In the genomic region with DNA sequence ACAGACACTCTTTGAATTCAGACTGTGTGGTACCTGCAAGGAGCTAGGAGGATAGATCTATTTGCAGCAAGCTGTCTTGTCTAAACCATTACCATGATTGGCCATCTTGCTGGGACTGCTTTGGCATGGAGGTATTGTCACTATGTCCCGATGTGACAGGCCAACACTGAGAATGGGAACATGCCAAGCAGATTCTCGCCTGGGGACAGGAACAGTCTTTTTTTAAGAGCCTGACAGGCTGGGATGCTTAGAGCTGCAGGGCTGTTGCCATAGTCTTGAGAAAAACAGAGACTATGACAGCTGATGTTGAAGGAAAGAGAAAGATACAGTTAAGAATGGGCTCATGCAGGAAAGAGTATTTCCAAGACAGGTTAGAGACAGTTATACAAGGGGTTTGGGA, we compare ENCODE assay signal across 24 mouse cellular contexts.
DNase-seq lines count a peak whose midpoint lies in the region; ATAC-seq and TF ChIP-seq lines count a peak whose summit lies in the region.
"Had no signal": no experiment of that assay in that cellular context is flagged by ENCODE, and none has a peak within 500 bp of the region (broad histone marks: within the 10 kb centered on the region; RNA-seq: fewer than 3 reads in every experiment).

No protein-coding gene starts in this region.

- no peak for TF ChIP-seq CTCF in lung, adult 2 months (IDR thresholded peaks at IDR 0.05; ENCODE audit: insufficient read depth, low read length)

- no peaks in the 10 kb centered on the region for H3K4me1 ChIP-seq in lung, adult 2 months (ENCODE audit: control insufficient read depth, insufficient read depth, low read length)
- H3K4me1 ChIP-seq: heart, embryonic 15.5 days; midbrain, embryonic 12.5 days had no signal

- 78% methylated on average over 2 of the region's 2 CpGs for WGBS in lung, adult 2 months

- peak; percentile 20; the same call in 1 of the 2 replicates for ATAC-seq in cerebellum, adult (ENCODE audit: insufficient number of reproducible peaks, low FRiP score, low TSS enrichment)

- TF ChIP-seq POLR2A in lung, adult 2 months (IDR thresholded peaks at IDR 0.05; ENCODE audit: borderline replicate concordance, extremely low read depth, low read depth, low read length): no peak

- no peak overlapping the region for H3K4me3 ChIP-seq in lung, adult 2 months (replicated peaks; ENCODE audit: extremely low read depth, low read depth, low read length)
- H3K4me3 ChIP-seq: erythroblast, embryonic 14.5 days; heart, embryonic 10.5 days; heart, embryonic 15.5 days; limb, embryonic 12.5 days; midbrain, embryonic 12.5 days; myocyte; neural tube, embryonic 12.5 days had no signal

- DNase-seq in cerebellum, postnatal 4 days (ENCODE audit: low spot score in 2 of 2): no peak
- peak; percentile 35 for DNase-seq in retina, postnatal 1 day
- no peak for DNase-seq in retina, embryonic 14.5 days (ENCODE audit: low spot score)
- peak; percentile 14 for DNase-seq in cerebellum, adult 9-10 months
- no peak for DNase-seq in urinary bladder, postnatal 25 days (ENCODE audit: low spot score)
- no peak for DNase-seq in lung, adult 2 months
- DNase-seq in layer of hippocampus, postnatal 14 days (ENCODE audit: low spot score in 2 of 2): no peak
- DNase-seq: adrenal gland, adult 8-10 months; gastrocnemius, postnatal 25 days; heart, adult 11 months; kidney, adult 8-10 months; kidney, postnatal 4 days; lung, postnatal 36 days; right cerebral cortex, postnatal 4 days; thymus, adult 18-20 months; thymus, postnatal 25 days had no signal

Comparison
In these comparisons a context has a peak if more than half of its experiments do, and no peak if none do; other contexts are left out.
1. DNase-seq: peak in retina, postnatal 1 day (single experiment) and cerebellum, adult 9-10 months (single experiment); none in cerebellum, postnatal 4 days (0 of 2), retina, embryonic 14.5 days (single experiment), urinary bladder, postnatal 25 days (single experiment), lung, adult 2 months (single experiment) and layer of hippocampus, postnatal 14 days (0 of 2).